Mouse (Mus musculus) urinary bladder, postnatal 36 days (tissue): ENCODE measurements around the gene Asb18.
A peak's percentile ranks its signal among the peaks of the same experiment; 100 is the strongest.

ENCODE experiments used
- DNase-seq, 2 experiments: peaks; one replicate each; pipeline ENCODE4 v3.0.0; 2022; ENCODE audit warnings: low spot score in 2 of 2, mixed read lengths in 1 of 2

Asb18 gene

DNA sequence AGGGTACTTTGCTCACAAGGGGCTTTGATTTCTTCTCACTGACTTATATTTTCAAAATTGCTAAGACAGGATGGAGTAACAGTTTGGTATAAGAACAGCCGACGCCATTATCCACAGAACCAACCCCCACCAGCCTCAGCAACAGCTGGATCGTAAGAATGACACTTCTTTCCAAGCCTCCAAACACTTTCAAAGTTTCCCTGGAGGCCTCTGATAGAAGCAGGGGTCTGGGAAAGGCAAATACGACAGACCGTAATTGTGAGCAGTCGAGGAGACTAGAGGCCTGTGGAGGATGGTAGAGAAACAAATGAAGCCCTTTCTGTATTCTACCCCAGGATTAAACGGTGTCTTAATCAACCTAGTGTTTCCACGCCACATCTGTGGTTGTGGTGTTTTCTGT lies 42.6 kb downstream of the Asb18 start:
- DNase-seq, result no peak

- DNase-seq, result no peak
Measured at GRCm38 (mm10) chr1:89969714-89970110, 44.8 kb downstream of the Asb18 start.

GRCm38 (mm10) chr1:89969072-89969713 lies 45.3 kb downstream of the Asb18 start:
- no peak for DNase-seq

- DNase-seq, result no peak
Measured at GRCm38 (mm10) chr1:89968111-89968851, 46.2 kb downstream of the Asb18 start.

DNA sequence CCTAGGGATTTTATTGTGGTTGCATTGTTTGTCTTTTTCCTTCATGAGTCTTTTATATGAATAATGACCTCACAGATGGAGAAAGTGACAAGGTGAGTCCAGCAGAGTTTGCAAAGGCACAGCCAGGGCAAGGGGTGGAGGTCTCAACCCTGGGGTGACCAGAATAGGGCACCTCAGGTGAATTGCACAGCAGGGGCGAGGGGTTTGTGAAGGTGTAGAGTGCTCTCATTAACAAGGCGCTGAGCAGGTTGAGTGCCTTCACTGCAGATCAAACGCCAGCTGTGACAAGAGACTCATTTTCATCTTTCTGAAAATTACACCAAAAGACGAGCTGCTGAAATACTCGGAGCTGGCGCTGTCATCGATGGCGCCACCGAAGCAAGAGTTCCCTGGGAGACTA lies 46.9 kb downstream of the Asb18 start:
- DNase-seq, result no peak

DNA sequence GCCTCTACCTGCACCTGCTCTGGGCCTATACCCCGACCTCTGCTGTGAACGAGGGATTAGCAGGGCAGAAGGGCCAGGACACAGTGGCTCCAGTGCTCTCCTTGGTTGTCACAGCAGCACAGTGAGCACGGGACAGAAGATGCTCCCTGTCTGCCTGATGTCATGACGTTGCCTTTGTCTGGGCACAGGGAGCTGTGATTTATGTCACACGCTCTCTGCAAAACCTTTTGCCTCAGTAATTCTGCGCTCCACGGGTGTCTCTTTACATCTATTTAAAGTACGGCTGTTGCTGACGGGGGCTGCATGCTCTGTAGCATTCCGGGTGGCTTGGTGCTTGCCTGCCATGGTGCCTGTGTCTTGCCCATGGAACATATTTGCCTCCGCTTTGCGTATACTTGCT lies 50.0 kb downstream of the Asb18 start:
- no peak for DNase-seq

- DNase-seq, result no peak
Measured at GRCm38 (mm10) chr1:89963296-89963695, 51.2 kb downstream of the Asb18 start.

DNA sequence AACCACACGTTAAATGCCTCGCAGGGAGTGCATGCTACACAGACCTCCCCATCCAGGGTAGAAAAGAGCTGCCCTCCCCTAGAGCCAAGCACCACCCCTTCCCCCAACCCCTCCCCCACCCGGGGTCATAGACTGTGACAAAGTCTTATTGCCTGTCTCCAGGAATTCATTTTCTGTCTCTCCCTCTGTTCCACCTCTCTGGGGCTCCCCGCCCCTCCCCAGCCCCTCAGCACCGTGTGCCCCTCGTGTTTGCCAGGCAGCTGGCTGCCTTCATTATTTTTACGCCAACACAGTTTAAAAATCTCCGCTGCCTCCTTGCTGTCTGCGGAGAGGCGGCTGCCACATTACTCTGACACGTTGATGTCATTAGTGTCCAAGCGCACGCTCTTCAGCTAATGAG lies 52.4 kb downstream of the Asb18 start:
- no peak for DNase-seq

DNA sequence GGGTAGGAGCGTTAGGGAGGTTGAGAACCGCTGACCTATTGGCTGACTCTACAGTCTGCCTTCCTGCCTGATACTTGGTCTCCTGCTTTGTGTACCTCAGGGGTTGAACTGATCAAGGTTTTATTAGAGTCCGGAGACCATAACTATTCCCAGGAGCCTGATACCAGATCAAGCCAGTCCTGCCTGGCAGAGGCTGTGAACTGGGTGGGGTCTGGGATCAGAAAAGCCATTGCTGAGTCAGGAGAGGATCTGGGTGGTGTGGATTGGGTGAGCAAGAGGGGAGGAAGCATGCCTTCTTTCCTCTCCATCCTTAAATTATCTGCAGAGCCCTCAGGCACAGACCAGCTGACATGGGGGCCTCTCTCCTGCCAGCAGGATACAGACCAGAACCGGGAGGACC lies 55.1 kb downstream of the Asb18 start:
- no peak for DNase-seq

GRCm38 (mm10) chr1:89943202-89943601 lies 71.3 kb downstream of the Asb18 start:
- DNase-seq, result peak; percentile 73 to 79

- no peak for DNase-seq
Measured at GRCm38 (mm10) chr1:89942395-89942976, 72.0 kb downstream of the Asb18 start.

DNA sequence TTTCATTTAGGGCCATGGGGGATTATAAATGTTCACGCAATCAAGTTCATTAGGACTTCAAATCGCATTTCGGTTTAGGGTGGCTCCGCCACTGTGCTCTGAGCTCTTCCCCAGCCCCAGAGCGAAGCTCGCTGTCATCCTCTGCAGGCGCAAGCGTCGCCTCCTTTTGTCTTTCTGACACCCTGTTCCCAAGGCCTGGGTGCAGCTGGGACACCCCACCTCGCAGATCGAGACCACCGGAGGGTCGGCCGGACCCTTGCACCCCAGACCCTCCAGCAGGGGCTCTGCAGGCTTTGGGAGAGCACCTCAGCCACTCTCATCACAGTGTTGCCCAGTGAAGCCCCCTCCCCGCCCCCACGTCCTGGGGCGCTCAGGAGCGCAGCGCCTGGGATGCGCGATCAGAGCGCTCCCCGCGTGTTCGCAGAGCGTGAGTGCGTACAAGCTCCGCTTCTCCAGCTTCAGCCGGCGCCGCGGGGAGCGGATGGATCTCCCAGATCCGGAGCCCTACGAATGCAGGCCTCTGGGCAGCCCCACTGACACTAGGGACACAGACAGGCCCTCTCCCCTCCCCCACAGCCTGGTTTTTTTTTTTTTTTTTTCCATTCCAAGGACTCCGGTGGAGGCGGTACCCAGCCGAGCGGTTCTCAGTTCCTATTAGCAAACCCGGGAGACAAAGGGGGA lies 72.6 kb downstream of the Asb18 start:
- no peak for DNase-seq

GRCm38 (mm10) chr1:89940961-89941524 lies 73.4 kb downstream of the Asb18 start:
- DNase-seq, result no peak

DNA sequence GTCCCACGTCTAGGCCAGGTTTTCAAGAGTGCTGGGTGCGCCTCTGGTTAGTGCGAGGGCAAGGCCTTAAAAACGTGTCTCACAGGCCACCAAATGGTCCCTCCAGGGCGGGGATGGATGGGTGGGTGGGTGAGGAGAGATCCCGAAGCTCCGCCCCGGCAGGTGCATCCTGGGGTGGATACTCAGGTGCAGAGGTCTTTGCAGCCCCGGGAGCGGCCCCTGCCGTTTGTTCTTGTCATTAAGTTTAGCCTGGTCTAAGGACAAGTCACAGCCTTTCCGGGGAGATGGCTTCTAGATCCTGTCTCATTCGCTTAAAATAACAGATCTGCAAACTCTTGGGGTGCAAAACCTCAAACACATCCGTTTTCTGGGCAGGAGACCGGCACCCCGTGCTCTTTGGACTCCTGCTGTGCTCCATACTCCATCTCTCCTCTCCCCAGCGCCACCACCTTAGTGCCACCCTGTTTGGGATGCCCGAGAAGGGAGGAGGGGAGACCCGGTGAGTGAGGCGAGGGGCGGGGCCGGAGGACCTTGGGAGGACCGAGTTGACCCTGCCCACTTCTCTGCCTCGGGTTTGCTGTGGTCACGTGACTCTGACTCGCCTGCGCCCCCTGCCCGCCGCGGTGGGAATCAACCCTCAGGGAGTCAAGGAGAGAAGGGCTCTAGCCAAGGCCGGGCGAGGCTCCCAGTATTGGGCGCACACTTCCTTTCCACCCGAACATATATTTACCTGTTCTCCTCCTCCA lies 74.3 kb downstream of the Asb18 start:
- DNase-seq, result peak; percentile 66 to 72

- no peak for DNase-seq
Measured at GRCm38 (mm10) chr1:89939596-89939960, 74.9 kb downstream of the Asb18 start.

GRCm38 (mm10) chr1:89938884-89939595 lies 75.4 kb downstream of the Asb18 start:
- DNase-seq, result no peak

DNA sequence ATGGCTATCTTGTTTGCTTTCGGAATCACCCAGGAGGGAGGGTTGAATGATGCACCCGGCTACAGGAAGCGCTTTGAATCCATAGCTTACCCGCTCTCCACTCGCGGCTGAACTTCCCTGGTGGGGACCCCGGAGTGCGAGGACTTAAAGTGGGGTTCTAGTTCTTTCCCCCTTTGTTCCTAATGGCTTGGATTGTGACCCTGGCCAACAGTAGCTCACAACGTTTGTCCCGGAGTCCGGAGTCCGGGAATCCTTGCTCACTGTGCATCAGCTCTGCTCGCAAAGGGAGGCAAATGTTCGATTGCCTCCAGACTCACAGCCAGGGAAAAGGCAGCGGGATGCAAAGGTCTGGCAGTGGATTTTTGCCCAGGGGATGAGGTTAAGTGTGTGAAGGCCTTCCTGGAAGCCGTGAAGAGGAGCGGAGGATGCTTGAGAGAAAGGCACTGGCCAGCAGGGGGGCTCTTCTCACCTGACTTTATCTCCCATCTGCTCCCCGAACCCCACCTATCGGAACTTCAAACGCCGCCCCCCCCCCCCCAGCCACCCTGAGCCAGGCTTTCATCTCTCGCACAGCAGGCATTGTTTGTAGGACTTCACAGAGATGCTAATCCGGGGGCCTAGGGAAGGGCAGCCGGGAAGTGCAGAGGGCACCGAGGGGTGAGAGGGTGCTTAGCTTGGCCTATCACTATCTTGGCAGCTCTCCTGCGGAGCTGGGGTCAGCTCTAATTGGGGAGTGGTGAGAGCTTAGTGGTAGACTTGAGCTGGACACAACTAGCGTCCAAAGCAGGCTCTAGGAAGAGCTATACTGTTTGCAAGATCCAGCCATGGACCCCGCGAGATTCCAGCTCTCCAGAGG lies 78.7 kb downstream of the Asb18 start:
- DNase-seq, result no peak

- no peak for DNase-seq
Measured at GRCm38 (mm10) chr1:89934316-89935260, 79.9 kb downstream of the Asb18 start.

GRCm38 (mm10) chr1:89933786-89934185 lies 80.7 kb downstream of the Asb18 start:
- DNase-seq, result no peak
